Mouse (Mus musculus) left cerebral cortex, postnatal 14 days (tissue): Measurements from ENCODE around the gene Usp29. TPM values are rescaled to one million over a fixed set of nuclear protein-coding genes. Genes with fewer than 3 reads are reported as not detected.
"Not testable (repeated sequence)": the region's sequence is repeated elsewhere in the genome, so short reads cannot be mapped to it uniquely, and the experiment has no call there.

Experiments
- DNase-seq, 2 experiments: peaks; one replicate each; pipeline ENCODE4 v3.0.0; 2021 to 2022; ENCODE audit warnings: low spot score in 2 of 2, mixed read lengths in 1 of 2
- intact Hi-C: fragments of 180-260 bp; cut with DNase I; formaldehyde crosslinking; loops from one replicate; pipeline ENCODE4 v1.15.1; 2025
- total RNA-seq, 2 experiments: library from RNA; stranded (reverse); gene quantifications; 2 replicates each; pipeline ENCODE4 v1.2.3; 2021

The Usp29 gene
- total RNA-seq, 2 experiments from 2014 or later = 40.0 to 44.0 TPM

DNA sequence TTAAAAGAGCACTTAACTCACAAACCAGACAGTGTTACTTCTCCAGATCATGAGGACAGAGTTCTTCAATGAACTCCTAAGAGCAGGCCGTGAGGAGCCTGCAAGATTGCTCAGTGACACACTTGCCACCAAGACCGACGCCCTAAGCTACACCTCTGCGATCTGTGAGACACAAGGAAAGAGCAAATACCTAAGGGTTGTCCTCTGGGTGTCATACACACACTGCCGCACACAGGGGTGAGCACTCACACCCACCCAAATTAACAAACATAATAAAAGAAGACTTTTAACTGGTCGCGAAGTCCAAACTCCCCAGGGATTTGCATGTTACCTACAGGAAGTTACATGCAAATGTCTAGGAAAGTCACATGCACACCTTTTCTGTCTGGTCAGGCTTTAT, 170.3 kb downstream of the Usp29 start:
- intact Hi-C loops = no loop called here
- no peak for DNase-seq

DNA sequence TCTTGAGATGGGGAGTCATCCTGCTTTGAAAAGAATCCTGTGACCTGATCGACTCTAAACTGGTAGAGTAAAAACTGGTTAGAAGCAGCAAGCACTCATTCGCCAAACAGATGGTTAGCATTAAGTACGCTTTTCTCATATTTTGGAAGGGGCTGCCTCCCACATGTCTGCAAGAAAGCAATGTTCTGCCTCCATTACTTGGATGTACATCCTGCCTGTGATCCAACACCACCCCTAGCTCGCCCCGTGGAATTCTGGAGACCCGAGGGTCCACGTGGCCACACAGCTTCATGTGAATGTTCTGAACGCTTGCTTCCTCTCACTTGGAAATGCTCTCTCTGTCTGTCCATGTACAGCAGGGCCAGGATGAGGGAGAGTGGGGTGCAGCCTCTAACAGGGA, 173.1 kb downstream of the Usp29 start:
- no peak for DNase-seq

DNA sequence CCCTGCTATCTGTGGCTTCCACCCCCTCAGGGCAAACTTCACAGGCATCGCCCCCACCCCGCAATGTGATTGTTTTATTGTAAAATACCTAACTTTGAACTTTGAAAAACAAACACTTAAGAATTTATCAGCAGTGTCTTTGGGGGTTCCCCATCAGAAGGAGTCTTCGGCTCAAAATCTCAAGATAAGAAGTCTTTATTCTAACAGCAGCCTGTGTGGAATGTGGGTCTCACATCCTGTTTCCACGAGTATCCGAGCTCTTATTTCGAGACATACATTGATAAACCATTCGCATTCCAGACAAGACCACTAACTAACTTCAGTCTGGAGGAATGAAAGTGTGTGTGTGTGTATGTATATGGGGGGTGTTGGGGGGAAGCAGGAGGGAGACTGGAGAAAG, 180.1 kb downstream of the Usp29 start:
- DNase-seq = no peak
- intact Hi-C loops = loop anchor here (10.0 kb wide), 1 partner anchor 136 kb away; no protein-coding TSS in a partner anchor

More for the DNA sequence above, 173.1 kb downstream of the Usp29 start:
- intact Hi-C loops = no loop called here

GRCm38 (mm10) chr7:6911731-6912130, 181.4 kb downstream of the Usp29 start:
- DNase-seq = no peak
- intact Hi-C loops = loop anchor here (10.0 kb wide), 1 partner anchor 137 kb away; no protein-coding TSS in a partner anchor

GRCm38 (mm10) chr7:6913439-6914380, 183.3 kb downstream of the Usp29 start:
- no peak for DNase-seq
- intact Hi-C loops = loop anchor here (10.0 kb wide), 1 partner anchor 139 kb away; no protein-coding TSS in a partner anchor

GRCm38 (mm10) chr7:6917126-6917525, 186.7 kb downstream of the Usp29 start:
- intact Hi-C loops = loop anchor here (5.0 to 10.0 kb wide), 4 partner anchors 142 to 485 kb away; partner anchors contain the start of genes Peg3 and Usp29

GRCm38 (mm10) chr7:6918267-6918666, 187.9 kb downstream of the Usp29 start:
- DNase-seq = peak; percentile 92 to 96
- intact Hi-C loops = loop anchor here (5.0 to 10.0 kb wide), 4 partner anchors 143 to 486 kb away; partner anchors contain the start of genes Peg3 and Usp29

More at GRCm38 (mm10) chr7:6917126-6917525, 186.7 kb downstream of the Usp29 start:
- no peak for DNase-seq

DNA sequence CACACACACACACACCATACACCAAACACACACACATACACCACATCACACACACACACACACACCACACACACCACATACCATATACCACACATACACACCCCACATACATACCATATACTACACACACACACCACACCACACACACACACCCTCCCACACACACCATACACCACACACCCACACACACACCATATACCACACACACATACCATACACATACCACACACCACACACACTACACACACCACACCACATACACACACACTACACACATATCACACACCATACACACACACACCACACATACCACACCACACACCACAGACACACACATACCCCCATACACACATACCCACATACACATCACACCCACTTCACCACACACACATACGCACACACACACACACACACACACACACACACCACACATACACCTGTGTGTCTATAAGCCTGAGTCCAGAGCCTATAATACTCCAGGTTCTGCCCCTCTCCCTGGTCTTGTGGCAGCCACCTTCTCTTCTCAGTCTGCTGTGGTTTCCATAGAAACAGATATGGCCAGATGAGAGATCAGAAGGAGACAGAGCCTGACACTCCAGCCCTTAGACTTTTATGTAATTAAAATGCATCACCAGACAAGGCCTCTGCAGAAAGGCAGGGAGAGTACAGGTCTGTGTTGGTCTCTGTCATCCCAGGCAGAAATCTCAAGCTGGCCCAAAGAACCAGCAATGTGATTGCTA, 188.9 kb downstream of the Usp29 start:
- intact Hi-C loops = loop anchor here (5.0 to 10.0 kb wide), 4 partner anchors 144 to 487 kb away; partner anchors contain the start of genes Peg3 and Usp29
- no peak for DNase-seq

GRCm38 (mm10) chr7:6923515-6923914, 193.1 kb downstream of the Usp29 start:
- DNase-seq = peak in 1 of 2 experiments; percentile 49
- intact Hi-C loops = no loop called here

GRCm38 (mm10) chr7:6925926-6926730, 195.8 kb downstream of the Usp29 start:
- peak in 1 of 2 experiments; percentile 40 for DNase-seq
- intact Hi-C loops = no loop called here

DNA sequence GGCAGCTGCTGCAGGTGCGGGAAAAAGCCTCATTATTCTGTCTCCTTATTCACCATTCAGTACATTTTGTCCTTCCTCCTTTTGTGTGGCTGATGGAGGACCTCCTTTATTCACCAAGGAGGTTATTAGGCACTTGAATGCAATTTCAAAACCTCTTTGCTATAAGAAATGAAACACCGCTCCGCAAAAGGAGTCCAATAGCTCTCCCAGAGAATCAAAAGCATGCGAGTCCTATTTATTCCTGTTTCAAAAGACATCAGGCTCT, 196.3 kb downstream of the Usp29 start:
- intact Hi-C loops = no loop called here
- DNase-seq = no peak

DNA sequence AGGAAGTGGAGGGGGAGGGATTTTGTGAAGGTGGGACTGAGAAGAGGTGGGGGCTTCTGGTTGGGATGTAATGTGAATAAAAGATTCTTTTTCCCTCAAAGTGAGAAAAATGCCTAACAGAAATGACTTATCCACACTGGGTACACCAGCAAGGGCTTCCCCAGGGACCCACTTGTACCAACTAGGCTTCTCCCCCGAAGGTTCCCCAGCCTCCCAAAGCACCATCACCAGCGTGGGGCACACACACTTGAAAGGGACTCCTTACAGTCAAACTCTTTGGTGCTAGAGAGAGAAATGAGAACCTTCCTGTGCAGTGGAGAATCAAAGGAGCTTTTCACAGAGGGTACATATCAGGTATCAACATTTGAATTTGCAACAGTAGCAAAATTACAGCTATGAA, 198.9 kb downstream of the Usp29 start:
- DNase-seq = no peak
- intact Hi-C loops = no loop called here

- intact Hi-C loops = loop anchor here (5.0 to 10.0 kb wide), 4 partner anchors 207 to 580 kb away; partner anchors contain the start of gene Olfr1344
- no peak for DNase-seq
These were observed 204.4 kb downstream of the Usp29 start for GRCm38 (mm10) chr7:6934741-6935140.

DNA sequence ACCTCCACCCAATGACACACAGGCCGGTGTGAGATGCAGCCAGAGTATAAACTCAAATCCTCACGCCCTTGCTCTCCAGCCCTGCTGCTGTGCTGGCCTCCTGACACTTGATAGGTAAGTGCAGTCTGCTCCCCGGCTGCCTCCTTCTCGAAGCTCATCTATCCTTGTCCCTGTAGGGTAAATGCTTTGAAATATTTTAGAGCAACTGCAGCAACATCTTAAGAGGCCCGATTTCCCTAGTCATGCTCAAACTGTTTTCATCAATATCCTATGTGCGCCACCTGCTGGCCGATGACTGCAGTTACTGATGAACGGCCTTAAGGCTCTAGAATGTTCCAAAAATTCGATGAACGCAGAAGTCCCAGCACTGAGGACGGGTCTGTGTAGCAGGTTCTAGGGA, 206.7 kb downstream of the Usp29 start:
- intact Hi-C loops = loop anchor here (5.0 to 10.0 kb wide), 4 partner anchors 210 to 582 kb away; partner anchors contain the start of gene Olfr1344
- peak; percentile 87 for DNase-seq

GRCm38 (mm10) chr7:6940761-6941231, 210.4 kb downstream of the Usp29 start:
- DNase-seq = no peak
- intact Hi-C loops = no loop called here

GRCm38 (mm10) chr7:6948061-6948460, 217.7 kb downstream of the Usp29 start:
- DNase-seq, intact Hi-C loops: not testable (repeated sequence)

DNA sequence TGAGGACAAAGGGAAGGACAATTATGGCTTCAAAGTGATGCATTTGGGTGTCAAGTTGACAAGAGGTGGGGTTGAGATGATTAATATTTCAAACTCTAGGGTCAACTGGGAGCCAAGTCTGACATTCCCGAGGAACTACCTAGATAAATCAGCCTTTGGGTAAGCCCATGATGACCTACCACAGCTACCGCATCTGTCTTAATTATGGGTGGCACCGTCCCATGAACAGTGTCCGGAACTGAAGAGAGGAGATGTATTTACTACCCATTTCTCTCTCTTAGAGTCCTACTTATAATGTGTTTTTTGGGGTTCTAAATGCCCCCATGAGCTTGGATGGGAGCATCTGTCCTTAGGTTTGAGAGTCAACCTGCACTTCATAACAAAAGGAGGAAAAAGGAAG, 226.2 kb downstream of the Usp29 start:
- no peak for DNase-seq
- intact Hi-C loops = no loop called here

DNA sequence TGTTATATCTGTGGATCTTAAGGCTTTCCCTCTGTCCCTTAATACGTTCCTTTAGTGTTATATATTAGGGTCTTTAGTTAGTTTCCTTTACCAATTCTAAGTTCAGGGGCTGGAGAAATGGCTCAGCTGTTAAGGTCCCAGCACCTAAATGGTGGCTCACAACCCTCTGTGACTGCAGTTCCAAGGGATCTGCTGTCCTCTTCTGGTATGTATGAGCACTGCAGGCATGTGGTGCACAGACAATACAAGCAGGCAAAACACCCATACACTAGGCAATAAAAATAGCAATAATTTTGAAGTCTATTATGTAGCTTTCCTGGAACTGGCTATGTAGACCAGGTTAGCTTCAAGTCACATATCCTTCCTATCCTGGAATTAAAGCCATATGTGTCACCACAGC, 228.2 kb downstream of the Usp29 start:
- no peak for DNase-seq
- intact Hi-C loops = no loop called here

DNA sequence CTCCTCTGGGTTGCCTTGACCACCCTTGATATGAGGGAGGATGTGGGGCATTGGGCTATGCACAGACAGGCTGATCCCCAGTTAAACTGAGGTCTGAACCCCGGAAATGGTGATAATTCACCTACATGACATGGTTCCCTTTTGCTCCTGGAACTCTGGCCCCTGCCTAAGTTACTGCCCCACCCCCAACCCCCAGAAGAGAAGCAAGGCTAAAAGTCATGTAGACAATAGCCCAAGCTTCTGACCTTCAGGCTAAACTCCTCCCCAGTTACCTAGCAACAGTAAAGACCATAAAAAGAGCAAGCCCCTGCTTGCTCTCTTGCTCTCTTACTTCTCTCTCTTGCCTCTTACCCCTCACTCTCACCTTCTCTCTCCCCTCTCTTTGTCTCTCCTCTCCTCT, 243.2 kb downstream of the Usp29 start:
- DNase-seq = no peak
- intact Hi-C loops = no loop called here
